Mouse (Mus musculus) cerebral cortex, adult 2 months (tissue): ENCODE data around the gene Retreg3.

Experiments
- WGBS: fragments of 180-500 bp; shearing (Covaris S2); methylation state at CpG from one replicate; pipeline ENCODE4 v1.1.7; 2018; 5-methylcytosine and 5-hydroxymethylcytosine counted together

The Retreg3 gene

DNA sequence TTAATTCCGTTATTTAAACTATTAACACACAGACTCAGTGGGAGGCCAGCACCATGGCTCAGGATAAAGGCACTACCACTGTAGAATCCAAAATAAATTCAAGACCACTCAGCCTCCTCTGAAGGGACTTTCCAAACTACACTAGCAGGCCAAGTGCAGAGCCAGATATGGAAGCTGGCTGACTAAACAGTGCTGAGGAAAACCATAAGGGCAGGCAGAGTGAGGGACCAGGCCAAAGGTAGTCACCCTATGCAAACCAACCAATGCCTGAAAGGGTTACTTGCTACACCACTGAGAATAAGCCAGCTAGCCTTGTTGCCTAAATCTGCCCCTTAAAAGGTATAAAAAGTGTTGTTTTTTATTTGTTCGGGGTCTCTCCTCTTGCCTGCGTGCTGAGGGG lies 7.5 kb downstream of the Retreg3 start:
- WGBS: 83% methylated on average over 3 of the region's 3 CpGs

DNA sequence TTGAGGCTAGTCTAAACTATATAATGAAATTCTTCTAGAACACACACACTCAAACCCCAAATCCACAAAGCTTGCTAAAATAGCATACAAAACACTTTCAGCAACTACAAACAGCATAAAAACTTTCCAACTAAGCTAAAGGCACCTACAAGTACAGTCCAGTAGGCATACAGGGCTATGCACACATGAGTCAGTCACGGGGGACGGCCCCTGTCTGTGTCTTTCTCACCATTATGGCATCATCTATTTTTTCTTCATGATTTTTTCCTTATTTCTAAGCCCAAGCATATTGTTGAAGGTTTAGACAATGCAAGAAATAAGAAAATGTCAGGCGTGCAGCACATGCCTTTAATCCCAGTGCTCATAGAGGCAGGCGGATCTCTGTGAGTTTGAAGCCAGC lies 8.5 kb downstream of the Retreg3 start:
- 78% methylated on average over 4 of the region's 4 CpGs for WGBS

DNA sequence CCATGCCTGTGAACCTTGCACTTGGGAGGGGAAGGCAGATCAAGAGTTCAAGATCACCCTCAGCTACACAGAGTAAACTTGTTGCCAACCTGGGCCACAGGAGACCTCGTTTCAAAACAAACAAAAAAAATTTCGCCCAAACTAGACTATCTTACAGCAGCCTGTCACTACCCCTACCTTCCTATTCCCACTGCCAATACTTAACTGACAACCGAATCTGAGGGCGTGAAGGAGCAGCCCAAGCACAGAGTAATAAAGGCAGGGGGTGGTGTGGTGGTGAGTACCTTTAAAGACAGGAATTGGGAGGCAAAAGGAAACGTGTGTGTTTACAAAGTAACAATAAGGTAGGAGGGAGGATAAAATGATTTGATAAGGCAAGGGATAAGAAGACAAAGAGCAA lies 9.0 kb downstream of the Retreg3 start:
- WGBS: 53% methylated on average over 5 of the region's 5 CpGs

DNA sequence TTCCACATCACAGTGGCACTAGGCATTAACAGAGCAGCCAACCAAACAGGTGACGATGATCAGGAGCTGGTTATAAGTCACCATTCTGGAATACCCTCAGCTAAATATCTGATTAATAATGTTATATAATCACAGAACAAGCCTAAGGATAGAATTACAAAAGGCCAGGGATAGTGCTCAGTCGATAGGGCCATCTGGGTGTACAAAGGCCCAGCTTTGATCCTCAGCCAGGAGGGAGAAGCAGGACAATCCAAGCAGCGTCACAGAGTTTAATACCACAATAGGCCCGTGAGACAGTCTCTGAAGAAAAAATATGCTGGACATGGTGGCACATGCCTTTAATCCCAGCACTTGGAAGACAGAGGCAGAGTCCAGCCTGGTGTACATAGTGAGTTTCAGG lies 10.3 kb downstream of the Retreg3 start:
- 52% methylated on average over 4 of the region's 4 CpGs for WGBS

DNA sequence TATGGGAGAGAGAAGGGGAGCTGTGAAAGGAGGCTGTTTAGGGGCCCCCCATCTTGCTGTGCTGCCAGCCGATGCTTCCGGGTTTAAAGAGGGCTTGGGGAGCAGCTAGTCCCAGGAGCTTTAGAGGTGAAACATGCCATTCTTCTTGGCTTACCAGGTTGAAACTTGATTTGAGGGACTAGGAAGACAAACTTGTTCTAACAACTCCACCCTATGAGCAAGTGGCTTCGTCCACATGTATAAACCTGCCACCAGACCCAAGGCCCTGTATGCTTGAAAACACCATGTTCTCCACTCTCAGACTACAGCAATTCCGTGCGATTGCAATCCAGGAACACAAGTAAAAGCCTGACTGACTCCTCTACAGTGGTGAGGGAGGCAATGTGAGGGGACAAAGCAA lies 16.7 kb downstream of the Retreg3 start:
- 90% methylated on average over 5 of the region's 5 CpGs for WGBS

DNA sequence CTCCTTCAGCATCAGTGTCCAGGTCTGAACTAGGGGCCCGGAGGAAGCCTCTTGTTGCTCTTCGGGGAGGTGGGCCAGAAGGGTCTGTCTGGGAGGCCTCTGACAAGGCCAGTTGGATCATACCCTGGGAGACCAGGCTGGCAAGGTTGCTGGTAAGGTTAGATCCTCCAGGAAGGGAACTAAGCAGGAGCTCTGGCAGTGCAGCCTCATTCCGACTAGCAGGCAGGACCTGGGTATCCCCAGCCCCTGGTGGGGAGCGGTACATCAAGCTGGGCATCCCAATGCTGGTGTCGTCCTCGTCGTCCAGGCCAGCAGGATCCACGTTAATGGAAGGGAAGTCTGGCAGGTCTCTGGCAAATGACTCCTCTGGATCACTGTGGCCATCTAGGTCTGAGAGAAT lies 21.5 kb downstream of the Retreg3 start:
- WGBS: 92% methylated on average over 8 of the region's 8 CpGs

DNA sequence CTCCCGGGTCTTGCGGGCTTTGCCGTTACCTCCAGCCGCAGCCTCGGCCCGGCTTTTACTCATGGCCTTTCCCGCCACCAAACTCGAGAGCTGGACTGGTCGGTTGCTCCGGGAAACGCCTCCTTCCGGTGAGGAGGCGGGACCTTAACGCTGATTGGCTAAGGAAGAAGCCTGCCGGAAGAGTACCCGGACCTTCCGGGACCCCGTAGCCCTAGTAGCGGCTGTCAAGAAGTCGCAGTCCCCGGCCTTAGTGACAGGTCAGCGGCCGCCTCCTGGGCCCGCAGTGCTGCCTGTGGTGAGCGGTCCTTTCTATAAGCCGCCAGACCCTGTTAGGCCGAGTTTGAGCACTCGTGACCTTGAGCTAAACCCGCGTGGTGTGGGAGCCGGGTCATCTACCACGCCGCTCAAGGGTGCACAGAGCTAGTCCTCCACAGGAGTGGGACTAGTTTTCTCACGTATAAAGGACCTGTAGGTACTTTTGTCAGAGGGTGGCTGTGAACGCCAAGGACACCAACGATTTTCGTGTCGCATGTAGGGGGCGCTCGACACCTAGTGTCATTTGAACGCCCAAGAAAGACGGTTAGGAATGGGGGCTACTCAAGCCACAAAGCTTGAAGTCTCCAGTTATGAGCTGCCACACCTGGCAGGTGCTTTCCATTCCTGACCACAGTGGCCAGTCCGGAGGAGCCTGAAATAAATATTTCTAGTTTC lies 24.2 kb downstream of the Retreg3 start, which contains the start of gene Psmc3ip:
Gene Psmc3ip (minus strand): TSS at position 123 of the 711 bp plus-strand sequence.
- WGBS: under 1% methylated on average over 43 of the region's 43 CpGs

DNA sequence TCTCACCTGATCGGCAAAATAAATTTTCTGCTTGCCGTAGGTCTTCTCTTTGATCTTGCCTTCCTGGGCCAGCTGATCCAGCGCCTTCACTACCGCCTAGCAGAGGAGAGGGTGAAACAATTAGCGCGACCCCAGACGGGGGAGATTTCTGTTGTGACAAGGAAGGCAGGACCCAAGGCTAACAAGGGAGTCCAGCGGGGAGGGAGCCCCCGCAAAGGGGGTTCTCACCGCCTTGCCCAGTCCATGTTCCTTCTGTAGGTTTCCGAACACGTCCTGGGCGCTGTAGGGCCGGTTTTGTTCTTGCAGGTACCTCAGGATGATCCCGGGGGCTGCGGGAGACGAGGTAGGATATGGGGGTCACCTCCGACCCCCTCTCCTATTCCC lies 24.8 kb downstream of the Retreg3 start:
- under 1% methylated on average over 18 of the region's 18 CpGs for WGBS

DNA sequence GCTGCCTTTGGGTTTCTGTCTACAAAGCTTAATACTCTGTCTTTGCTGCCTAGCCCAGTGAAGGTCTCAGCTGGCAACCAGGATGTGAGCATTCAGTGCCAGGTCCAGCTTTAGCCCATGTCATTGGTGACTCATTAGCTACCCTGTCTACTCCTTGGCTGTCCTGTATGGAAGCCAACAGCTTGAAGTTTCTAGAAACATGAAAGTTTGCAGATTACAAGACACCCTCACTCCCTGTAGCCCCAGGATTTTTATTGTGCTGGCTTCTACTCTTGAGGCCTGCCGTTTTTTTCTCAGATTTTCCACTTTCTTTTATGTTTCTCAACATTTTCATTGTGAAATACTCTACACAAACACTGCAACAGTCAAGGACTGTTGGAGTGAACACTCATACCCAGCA lies 29.8 kb downstream of the Retreg3 start:
- 86% methylated on average over 1 of the region's 1 CpGs for WGBS

DNA sequence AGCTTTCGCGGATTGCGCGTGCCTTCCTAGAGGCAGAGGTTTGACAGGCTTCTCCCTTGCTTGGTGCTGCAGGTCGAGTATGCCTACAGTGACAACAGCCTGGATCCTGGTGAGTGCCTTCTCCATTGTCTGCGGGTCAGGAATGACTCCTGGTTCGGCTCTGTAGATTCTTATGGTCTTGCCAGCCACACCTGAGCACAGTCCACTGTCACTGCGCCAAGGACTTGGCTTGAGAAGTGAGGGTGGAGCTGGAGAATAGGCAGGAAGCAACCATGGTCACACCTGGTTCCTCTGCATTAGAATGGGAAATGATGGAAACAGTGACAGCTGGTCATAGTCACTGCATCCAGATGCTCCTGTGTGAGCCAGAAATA lies 32.0 kb downstream of the Retreg3 start:
- WGBS: 5% methylated on average over 8 of the region's 8 CpGs

DNA sequence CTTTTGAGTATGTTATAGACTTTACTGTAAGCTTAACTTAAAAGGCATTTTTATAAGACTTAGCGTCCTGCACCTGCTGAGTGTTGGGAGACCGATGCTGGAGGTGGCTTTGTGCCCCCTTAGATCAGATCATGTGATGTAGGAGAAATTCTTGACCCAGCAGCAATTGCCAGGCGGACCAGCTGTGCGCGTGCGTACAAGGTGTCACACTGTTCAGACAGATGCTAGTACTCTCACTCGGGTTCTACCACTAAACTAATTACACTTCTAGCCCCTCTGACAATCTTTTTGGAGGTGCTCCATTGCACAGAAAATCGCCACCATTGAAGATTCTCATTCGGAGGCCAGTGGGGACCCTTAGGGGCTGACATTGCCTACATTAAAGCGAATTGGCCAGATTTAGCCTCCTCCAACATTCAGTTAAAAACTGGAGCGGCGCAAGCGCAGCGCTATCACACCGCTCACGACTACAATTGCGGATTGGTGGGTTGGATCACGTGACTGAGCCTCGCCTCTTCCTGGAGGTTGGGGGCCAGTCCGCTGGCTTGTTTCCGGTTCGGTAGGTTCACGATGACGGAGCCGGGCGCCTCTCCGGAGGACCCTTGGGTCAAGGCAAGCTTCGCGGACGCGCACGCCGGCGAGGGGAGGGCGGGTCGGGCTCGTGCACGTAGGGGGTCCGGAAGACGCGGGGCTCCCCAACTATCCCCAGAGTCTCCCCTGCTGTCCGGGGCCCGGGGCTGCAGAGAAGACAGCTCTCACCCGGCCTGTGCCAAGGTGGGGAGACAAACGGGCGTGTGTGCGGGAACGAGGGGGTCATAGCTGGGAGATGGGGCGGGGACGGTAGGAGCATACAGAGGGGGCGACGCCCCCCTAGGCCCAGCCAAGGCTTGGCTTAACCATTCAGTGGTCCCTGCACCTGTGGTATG lies 32.7 kb downstream of the Retreg3 start, which contains the start of gene Mlx:
Gene Mlx (plus strand): TSS at position 522 of the 926 bp plus-strand sequence.
- 1% methylated on average over 52 of the region's 52 CpGs for WGBS

DNA sequence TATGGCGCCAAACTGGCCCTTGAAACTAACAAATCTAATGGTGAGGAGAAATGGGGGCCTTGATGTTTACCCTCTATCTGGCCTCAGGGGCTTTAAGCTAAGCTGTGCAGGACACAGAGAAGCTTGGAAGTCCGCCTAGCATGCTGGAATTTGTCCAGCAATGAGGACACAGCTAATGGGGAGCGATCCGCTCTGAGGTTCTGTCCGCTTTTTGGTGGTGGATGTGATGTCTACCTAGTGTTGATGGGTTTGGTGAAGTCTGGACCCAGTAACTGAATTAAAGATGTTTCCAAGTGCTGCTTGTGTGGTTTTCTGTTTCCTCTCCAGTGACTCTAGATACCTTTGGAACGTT lies 33.4 kb downstream of the Retreg3 start:
- 57% methylated on average over 6 of the region's 6 CpGs for WGBS

DNA sequence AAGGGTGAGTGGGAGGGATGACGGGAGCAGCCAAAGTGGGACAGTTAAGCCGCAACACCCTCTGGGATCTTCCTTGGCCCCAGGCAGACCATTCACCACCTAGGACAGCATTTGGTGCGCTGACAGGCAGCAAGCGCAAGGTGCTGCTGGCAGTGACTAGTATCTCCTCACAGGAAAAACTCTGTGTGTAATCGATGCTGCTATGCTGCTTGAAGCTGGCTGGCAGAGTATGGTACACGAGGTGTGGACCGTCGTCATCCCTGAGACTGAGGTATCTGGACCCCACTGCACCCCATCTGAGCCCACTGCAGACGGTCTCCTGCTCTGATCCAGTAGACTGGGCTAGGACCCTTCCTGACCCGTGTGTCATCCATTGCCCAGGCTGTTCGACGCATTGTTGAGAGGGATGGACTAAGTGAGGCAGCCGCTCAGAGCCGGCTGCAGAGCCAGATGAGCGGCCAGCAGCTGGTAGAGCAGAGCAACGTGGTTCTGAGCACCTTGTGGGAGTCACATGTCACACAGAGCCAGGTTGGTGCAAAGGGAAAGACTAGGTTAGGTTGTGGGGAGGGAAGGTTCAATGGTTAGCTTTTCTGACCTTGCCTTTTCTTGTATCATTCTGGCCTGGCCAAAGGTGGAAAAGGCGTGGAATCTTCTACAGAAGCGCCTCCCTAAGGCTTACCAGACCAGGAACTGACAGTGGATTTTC lies 33.9 kb downstream of the Retreg3 start:
- WGBS: 92% methylated on average over 18 of the region's 18 CpGs

DNA sequence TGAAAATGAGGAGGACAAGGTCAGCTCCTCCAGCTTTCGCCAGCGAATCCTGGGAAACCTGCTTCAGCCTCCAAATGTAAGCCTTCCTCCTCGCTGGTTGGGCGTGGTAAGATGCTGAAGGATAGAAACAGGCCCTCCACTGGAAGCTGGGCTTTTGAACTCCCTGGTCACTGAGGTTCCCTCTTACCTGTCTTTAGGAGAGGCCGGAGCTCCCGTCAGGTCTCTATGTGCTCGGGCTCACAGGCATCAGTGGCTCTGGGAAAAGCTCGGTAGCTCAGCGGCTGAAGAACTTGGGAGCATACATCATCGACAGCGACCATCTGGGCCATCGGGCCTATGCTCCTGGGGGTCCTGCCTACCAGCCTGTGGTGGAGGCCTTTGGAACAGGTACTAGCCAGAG lies 34.9 kb downstream of the Retreg3 start:
- 96% methylated on average over 12 of the region's 12 CpGs for WGBS

DNA sequence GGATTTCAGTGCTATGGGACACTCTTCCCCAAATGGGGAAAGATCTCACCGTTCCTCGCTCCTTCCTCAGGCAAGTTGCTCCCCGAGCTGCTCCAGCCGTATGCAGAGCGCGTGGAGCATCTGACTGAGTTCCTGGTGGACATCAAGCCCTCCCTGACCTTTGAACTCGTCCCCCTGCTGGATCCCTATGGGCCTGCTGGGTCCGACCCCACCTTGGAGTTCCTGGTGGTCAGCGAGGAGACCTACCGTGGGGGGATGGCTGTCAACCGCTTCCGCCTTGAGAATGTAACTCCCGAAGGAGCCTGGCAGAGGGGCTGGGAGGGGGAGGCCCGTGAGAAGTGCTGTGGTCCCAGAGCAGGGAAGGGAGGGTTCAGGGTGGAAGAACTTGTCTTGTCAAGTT lies 35.4 kb downstream of the Retreg3 start:
- 83% methylated on average over 14 of the region's 14 CpGs for WGBS

DNA sequence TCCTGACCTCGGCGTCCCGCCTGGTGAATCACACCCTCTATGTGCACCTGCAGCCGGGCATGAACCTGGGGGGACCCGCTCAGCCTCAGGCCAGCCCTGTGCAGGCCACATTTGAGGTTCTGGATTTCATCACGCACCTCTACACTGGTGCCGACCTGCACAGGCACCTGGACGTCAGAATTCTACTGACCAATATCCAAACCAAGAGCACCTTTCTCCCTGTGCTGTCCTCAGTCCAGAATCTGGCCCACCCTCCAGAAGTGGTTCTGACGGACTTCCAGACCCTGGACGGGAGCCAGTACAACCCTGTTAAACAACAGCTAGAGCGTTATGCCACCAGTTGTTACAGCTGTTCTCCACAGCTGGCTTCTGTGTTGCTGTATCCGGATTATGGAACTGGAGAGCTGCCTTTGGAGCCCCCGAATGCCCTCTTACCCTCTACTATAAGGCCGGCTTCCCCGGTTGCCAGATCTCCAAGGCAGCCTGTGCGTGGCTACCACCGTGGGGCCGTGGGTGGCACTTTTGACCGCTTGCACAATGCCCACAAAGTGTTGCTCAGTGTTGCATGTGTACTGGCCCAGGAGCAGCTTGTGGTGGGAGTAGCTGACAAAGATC lies 36.5 kb downstream of the Retreg3 start:
- 20% methylated on average over 19 of the region's 19 CpGs for WGBS

DNA sequence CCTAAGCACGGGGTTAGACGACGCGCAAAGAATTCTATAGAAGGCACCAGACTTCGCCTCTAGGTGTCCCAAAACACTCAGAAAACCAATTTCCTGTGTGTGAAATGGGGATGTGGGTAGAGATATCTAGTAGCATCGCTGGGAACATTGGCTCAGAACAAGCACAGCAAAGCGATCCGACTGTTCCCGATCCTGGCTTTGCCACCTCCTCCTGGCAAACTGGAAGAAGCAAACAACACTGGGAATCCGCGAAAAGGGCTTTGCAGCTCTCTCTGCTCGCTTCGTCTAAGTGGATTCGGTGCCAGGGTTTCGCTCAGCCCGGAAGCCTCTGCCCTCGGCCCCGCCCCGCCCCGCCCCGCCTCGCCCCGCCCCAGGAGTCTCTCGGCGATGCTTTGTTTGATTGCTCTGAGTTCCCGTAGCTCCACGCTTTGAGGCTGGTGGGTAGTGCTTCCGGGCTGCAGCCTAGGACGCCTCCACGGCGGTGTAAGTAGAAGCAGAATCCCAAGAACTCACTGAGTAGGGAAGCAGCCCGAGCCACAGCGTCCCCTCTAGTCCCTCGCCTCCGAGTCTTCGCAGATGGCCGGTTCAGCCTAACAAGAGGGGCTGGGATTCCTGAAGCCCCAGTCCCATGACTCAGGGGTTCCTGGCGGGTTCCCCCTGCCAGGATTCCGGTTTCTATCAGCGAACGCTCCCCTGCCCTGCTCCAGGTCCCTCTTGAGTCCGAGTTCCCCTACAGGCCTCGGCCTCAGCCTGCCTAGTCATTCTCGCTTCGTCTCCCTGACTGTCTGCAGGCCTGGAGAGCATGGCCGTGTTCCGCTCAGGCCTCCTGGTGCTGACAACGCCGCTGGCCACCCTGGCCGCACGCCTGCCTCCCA lies 37.2 kb downstream of the Retreg3 start, which contains the start of gene Coasy:
Gene Coasy (plus strand): TSS at position 358 of the 875 bp plus-strand sequence.
- under 1% methylated on average over 51 of the region's 51 CpGs for WGBS

DNA sequence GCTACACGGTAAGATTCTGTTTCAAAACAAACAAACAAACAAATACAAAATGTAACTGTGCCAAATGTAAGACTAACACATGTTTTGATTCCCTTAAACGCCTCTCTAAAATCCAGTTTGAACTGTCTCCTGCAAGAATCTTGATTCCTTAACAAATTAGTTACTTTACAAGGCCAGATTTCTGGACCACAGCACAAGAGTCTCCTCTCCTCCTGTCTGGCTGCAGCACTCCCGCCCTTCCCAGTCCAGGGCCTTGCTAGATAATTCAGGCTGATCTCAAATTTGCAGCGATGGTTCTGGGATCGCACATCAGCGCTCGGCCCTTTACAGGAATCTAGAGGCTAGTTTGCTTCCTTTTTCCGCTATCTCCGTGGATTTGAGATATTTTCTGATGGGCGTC lies 38.0 kb downstream of the Retreg3 start:
- 10% methylated on average over 10 of the region's 10 CpGs for WGBS

DNA sequence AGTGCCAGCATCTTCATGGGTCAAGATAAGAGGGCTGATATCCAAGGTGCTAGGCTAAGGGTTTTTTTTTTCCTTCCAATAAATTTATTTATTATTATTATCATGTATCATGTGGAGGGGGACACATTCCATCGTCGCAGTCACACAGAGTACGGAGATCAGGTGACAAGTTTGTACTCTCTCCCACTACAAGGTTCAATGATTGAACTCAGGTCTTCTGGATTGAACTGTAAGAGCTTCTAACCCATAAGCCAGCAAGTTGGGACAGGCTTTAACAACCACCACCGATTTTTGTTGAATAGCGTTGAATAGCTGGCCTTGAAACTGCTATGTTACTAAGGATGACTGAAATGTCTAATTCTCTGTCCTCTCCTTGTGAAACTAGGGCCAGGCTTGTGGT lies 39.3 kb downstream of the Retreg3 start:
- WGBS: 83% methylated on average over 5 of the region's 5 CpGs

DNA sequence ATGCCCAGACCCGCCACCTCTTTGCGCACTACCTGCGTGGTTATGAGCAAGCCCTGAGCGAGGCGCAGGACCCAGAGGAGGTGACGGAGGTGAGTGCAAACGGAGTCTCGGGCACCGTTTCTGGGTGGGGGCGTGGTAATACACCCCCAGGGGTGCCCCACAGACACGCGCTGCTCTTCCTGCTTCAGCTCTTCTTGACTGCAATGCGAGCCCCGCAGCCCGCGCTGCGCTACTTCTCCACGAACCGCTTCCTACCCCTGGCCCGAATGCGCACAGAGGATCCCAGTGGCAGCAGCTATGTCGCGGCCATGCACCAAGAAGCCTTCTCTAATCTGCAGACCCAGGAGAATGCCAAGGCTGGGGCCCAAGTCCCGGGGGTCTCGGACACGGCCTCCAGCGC lies 39.9 kb downstream of the Retreg3 start:
- 20% methylated on average over 27 of the region's 27 CpGs for WGBS

DNA sequence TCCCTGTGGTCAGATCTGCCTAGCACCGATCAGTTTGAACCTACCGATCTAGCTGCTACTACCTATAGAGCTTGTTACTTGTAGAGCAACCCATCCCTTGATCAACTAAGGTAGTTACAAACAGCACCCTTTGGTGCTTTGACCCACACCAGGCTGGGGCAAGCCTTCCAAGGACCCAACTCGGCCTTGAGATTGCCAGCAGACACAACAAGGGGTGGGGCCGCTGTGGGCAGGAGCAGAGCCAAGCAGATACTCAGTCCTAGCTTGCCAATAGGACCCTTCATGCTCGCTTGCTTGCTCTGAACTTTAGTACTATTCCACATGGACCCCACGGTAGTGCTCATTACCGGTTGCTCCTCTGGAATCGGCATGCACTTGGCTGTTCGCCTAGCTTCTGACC lies 41.6 kb downstream of the Retreg3 start, which contains the start of gene Hsd17b1:
Gene Hsd17b1 (plus strand): TSS at position 291 of the 400 bp plus-strand sequence.
- 81% methylated on average over 9 of the region's 9 CpGs for WGBS
